Mouse (Mus musculus): ENCODE measurements around the gene Cerkl.

DNA sequence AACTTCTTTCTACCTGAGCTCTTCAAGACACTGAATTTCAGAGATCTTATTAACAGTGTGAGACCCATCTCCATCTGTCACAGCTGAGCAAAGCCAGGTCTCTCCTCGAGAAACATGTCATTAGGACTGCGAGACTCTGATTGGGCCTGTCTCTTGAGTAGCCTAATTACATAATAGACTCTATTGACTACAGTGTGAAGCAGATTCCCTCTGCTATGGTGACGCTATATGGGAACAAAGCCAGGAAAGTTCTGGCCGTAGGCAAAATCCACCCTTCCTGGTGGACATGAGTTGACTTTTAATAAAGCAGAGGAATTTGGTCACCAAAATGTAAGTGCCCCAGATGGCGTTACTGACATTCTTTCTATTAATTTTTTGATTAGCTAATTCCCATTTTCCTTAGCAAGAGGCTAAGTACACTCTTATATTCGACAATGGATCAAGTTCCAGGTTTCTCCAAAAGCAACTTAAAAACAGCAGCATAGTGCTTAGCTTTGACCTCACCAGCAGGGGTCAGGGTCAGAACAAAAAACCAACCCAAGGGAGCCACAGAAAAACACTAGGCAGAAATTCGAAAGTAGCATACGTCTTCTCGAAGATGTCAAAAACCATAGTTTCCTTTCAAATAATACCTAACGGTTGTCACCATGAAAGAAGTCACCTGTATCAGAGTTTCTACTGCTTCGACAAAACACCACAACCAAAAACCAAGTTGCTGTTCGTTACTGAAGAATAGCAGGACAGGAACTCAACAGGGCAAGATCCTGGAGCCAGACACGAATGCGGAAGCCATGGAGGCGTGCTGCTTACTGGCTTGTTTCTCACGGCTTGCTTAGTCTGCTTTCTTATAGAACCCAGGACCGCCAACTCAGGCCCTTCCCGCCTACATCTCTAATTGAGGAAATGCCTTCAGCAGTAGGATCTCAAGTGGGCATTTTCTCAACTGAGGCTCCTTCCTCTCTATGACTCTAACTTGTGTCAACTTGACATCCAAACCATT is 88.8 kb downstream of the Cerkl start:
- TF ChIP-seq CTCF (IDR thresholded peaks at IDR 0.05; ENCODE audit: low read depth) (peak; percentile 32), EP300 (IDR thresholded peaks at IDR 0.05; ENCODE audit: low read depth) (no peak)

Data from heart, postnatal 0 days (tissue).